Mouse (Mus musculus) lung, postnatal 0 days (tissue): ENCODE data around the gene Rita1. TPM values are rescaled to one million over a fixed set of nuclear protein-coding genes. Genes with fewer than 3 reads are reported as not detected.

ENCODE experiments used
- ATAC-seq: fragments of 200-750 bp; cut with Nextera tagmentation; 2 replicates; pipeline ENCODE4 v1.8.0; 2017; ENCODE audit warnings: moderate library complexity
- DNase-seq: peaks from one replicate; pipeline ENCODE4 v3.0.0-alpha.2; 2016; ENCODE audit warnings: low spot score
- H3K27ac ChIP-seq: fragments of 300-500 bp; sonication (generic); 2 replicates; pipeline ENCODE4 v1.5.1; 2014; ENCODE audit warnings: antibody characterized with exemption, mild to moderate bottlenecking, low read length, mixed read lengths
- H3K27me3 ChIP-seq: fragments of 300-500 bp; sonication (generic); replicated peaks from 2 replicates; pipeline ENCODE4 v1.6.1; 2014; ENCODE audit warnings: low read length, mixed read lengths; ENCODE audit not compliant: insufficient read depth
- H3K36me3 ChIP-seq: fragments of 300-500 bp; sonication (generic); 2 replicates; pipeline ENCODE4 v1.6.1; 2014; ENCODE audit warnings: low read length, mixed read lengths; ENCODE audit not compliant: insufficient read depth
- H3K4me1 ChIP-seq: fragments of 300-500 bp; sonication (generic); 2 replicates; pipeline ENCODE4 v1.6.1; 2014; ENCODE audit warnings: antibody characterized with exemption, low read depth, low read length, mixed read lengths; ENCODE audit not compliant: insufficient read depth
- H3K4me2 ChIP-seq: fragments of 300-500 bp; sonication (generic); replicated peaks from 2 replicates; pipeline ENCODE4 v1.6.1; 2014; ENCODE audit warnings: low read depth, mild to moderate bottlenecking, low read length, moderate library complexity, mixed read lengths
- H3K4me3 ChIP-seq: fragments of 300-500 bp; sonication (generic); 2 replicates; pipeline ENCODE4 v1.5.1; 2014; ENCODE audit warnings: low read depth, low read length
- H3K9ac ChIP-seq: fragments of 300-500 bp; sonication (generic); replicated peaks from 2 replicates; pipeline ENCODE4 v1.6.1; 2014; ENCODE audit warnings: low read depth, mild to moderate bottlenecking
- H3K9me3 ChIP-seq: fragments of 300-500 bp; sonication (generic); 2 replicates; pipeline ENCODE4 v1.6.1; 2016; ENCODE audit warnings: low read length, mixed read lengths
- CTCF ChIP-seq: IDR thresholded peaks from 2 replicates; pipeline ENCODE4 v1.5.1; 2016; ENCODE audit warnings: antibody characterized with exemption, mild to moderate bottlenecking
- EP300 ChIP-seq: IDR thresholded peaks from 2 replicates; pipeline ENCODE4 v1.6.1; 2016; ENCODE audit warnings: antibody characterized with exemption, mild to moderate bottlenecking, control low read depth
- WGBS: fragments of 180-500 bp; shearing (Covaris S2); extraction: QIAGEN DNeasy Blood & Tissue Kit; methylation state at CpG from one replicate; pipeline ENCODE4 v1.1.7; 2014; 5-methylcytosine and 5-hydroxymethylcytosine counted together
- polyA plus RNA-seq: library from polyadenylated mRNA; unstranded; fragments of >200 nt; fragmentation: Nextera tagmentation; extraction: Ambion mirVana; gene quantifications from 2 replicates; pipeline ENCODE4 v1.2.1, GENCODE M21; 2015

The Rita1 gene
- polyA plus RNA-seq, 1 experiment from 2014 or later: 10.0 TPM

GRCm38 (mm10) chr5:120574469-120575063 lies 37.8 kb downstream of the Rita1 start:
- 55% methylated on average over 10 of the region's 10 CpGs for WGBS
- Histone ChIP-seq H3K9me3 (no peaks in the 10 kb centered on the region), H3K4me1 (peaks cover 14% of the 10 kb centered on the region), H3K4me3 (no peak overlapping the region), H3K9ac (no peak overlapping the region), H3K4me2 (no peak overlapping the region), H3K36me3 (no peaks in the 10 kb centered on the region), H3K27ac (no peak overlapping the region), H3K27me3 (no peaks in the 10 kb centered on the region)
- DNase-seq: no peak
- ATAC-seq: no peak
- TF ChIP-seq EP300 (no peak), CTCF (no peak)

- WGBS: 49% methylated on average over 14 of the region's 14 CpGs
- Histone ChIP-seq H3K4me2 (no peak overlapping the region), H3K9ac (no peak overlapping the region), H3K4me1 (peaks cover 11% of the 10 kb centered on the region), H3K36me3 (no peaks in the 10 kb centered on the region), H3K4me3 (no peak overlapping the region), H3K9me3 (no peaks in the 10 kb centered on the region), H3K27me3 (no peaks in the 10 kb centered on the region), H3K27ac (no peak overlapping the region)
- no peak for TF ChIP-seq CTCF
- TF ChIP-seq EP300: no peak
- no peak for ATAC-seq
- DNase-seq: no peak
Measured at GRCm38 (mm10) chr5:120571056-120571740, 41.2 kb downstream of the Rita1 start.

- Histone ChIP-seq H3K9me3 (no peaks in the 10 kb centered on the region), H3K27me3 (no peaks in the 10 kb centered on the region), H3K9ac (no peak overlapping the region), H3K4me2 (no peak overlapping the region), H3K4me3 (no peak overlapping the region), H3K27ac (no peak overlapping the region), H3K36me3 (no peaks in the 10 kb centered on the region), H3K4me1 (peaks cover 17% of the 10 kb centered on the region)
- no peak for DNase-seq
- no peak for ATAC-seq
- TF ChIP-seq CTCF (no peak), EP300 (no peak)
- 69% methylated on average over 11 of the region's 11 CpGs for WGBS
Measured at GRCm38 (mm10) chr5:120570289-120570897, 42.0 kb downstream of the Rita1 start.

- DNase-seq: no peak
- no peak for ATAC-seq
- TF ChIP-seq EP300: no peak
- no peak for TF ChIP-seq CTCF
- H3K27ac ChIP-seq: no peak overlapping the region
- no peak overlapping the region for H3K4me2 ChIP-seq
- no peak overlapping the region for H3K4me3 ChIP-seq
- H3K4me1 ChIP-seq: peaks cover 17% of the 10 kb centered on the region
- no peaks in the 10 kb centered on the region for H3K27me3 ChIP-seq
- WGBS: 76% methylated on average over 3 of the region's 3 CpGs
- H3K9me3 ChIP-seq: no peaks in the 10 kb centered on the region
- H3K9ac ChIP-seq: no peak overlapping the region
- no peaks in the 10 kb centered on the region for H3K36me3 ChIP-seq
Measured at GRCm38 (mm10) chr5:120569791-120570190, 42.6 kb downstream of the Rita1 start.

- Histone ChIP-seq H3K27me3 (no peaks in the 10 kb centered on the region), H3K9ac (no peak overlapping the region), H3K9me3 (no peaks in the 10 kb centered on the region), H3K36me3 (no peaks in the 10 kb centered on the region), H3K4me2 (no peak overlapping the region), H3K27ac (no peak overlapping the region), H3K4me3 (no peak overlapping the region), H3K4me1 (peaks cover 17% of the 10 kb centered on the region)
- ATAC-seq (no peak), DNase-seq (no peak)
- TF ChIP-seq EP300 (no peak), CTCF (no peak)
- WGBS: 72% methylated on average over 4 of the region's 4 CpGs
Measured at GRCm38 (mm10) chr5:120568964-120569363, 43.4 kb downstream of the Rita1 start.

- 71% methylated on average over 9 of the region's 9 CpGs for WGBS
- no peaks in the 10 kb centered on the region for H3K9me3 ChIP-seq
- H3K27me3 ChIP-seq: no peaks in the 10 kb centered on the region
- TF ChIP-seq CTCF (no peak), EP300 (no peak)
- ATAC-seq (no peak), DNase-seq (no peak)
- no peak overlapping the region for H3K9ac ChIP-seq
- no peak overlapping the region for H3K27ac ChIP-seq
- no peak overlapping the region for H3K4me3 ChIP-seq
- H3K36me3 ChIP-seq: no peaks in the 10 kb centered on the region
- H3K4me2 ChIP-seq: no peak overlapping the region
- H3K4me1 ChIP-seq: peaks cover 17% of the 10 kb centered on the region
Measured at GRCm38 (mm10) chr5:120568336-120568768, 44.0 kb downstream of the Rita1 start.
